Mouse (Mus musculus) limb, embryonic 13.5 days (tissue): Measurements from ENCODE around the gene Fen1. TPM values are rescaled to one million over a fixed set of nuclear protein-coding genes. Genes with fewer than 3 reads are reported as not detected.

Experiments used
- ATAC-seq: fragments of 200-750 bp; cut with Nextera tagmentation; 2 replicates; pipeline ENCODE4 v1.8.0; 2017; ENCODE audit warnings: low read depth, moderate number of reproducible peaks, moderate TSS enrichment; ENCODE audit not compliant: low FRiP score
- H3K27ac ChIP-seq: fragments of 300-500 bp; sonication (generic); 2 replicates; pipeline ENCODE4 v1.5.1; 2015; ENCODE audit warnings: inconsistent platforms, mild to moderate bottlenecking, moderate library complexity
- H3K27me3 ChIP-seq: fragments of 300-500 bp; sonication (generic); 2 replicates; pipeline ENCODE4 v1.6.1; 2015; ENCODE audit warnings: mild to moderate bottlenecking, inconsistent platforms
- H3K36me3 ChIP-seq: fragments of 300-500 bp; sonication (generic); 2 replicates; pipeline ENCODE4 v1.6.1; 2015; ENCODE audit warnings: inconsistent platforms, mild to moderate bottlenecking, moderate library complexity
- H3K4me1 ChIP-seq: fragments of 300-500 bp; sonication (generic); 2 replicates; pipeline ENCODE4 v1.6.1; 2015; ENCODE audit warnings: inconsistent platforms
- H3K4me2 ChIP-seq: fragments of 300-500 bp; sonication (generic); replicated peaks from 2 replicates; pipeline ENCODE4 v1.6.1; 2015; ENCODE audit warnings: inconsistent platforms, mild to moderate bottlenecking, moderate library complexity
- H3K4me3 ChIP-seq: fragments of 300-500 bp; sonication (generic); 2 replicates; pipeline ENCODE4 v1.5.1; 2015; ENCODE audit warnings: moderate library complexity, mild to moderate bottlenecking, inconsistent platforms
- H3K9ac ChIP-seq: fragments of 300-500 bp; sonication (generic); 2 replicates; pipeline ENCODE4 v1.6.1; 2015; ENCODE audit warnings: mild to moderate bottlenecking, inconsistent platforms
- H3K9me3 ChIP-seq: fragments of 300-500 bp; sonication (generic); 2 replicates; pipeline ENCODE4 v1.6.1; 2016; ENCODE audit warnings: inconsistent platforms
- WGBS: fragments of 180-500 bp; shearing (Covaris S2); methylation state at CpG from one replicate; pipeline ENCODE4 v1.1.7; 2015; 5-methylcytosine and 5-hydroxymethylcytosine counted together
- polyA plus RNA-seq: library from polyadenylated mRNA; unstranded; fragments of >200 nt; fragmentation: Nextera tagmentation; extraction: Ambion mirVana; gene quantifications from 2 replicates; pipeline ENCODE4 v1.2.1, GENCODE M21; 2015

The Fen1 gene
- polyA plus RNA-seq: 78.4 and 82.0 TPM in 2 replicates

DNA sequence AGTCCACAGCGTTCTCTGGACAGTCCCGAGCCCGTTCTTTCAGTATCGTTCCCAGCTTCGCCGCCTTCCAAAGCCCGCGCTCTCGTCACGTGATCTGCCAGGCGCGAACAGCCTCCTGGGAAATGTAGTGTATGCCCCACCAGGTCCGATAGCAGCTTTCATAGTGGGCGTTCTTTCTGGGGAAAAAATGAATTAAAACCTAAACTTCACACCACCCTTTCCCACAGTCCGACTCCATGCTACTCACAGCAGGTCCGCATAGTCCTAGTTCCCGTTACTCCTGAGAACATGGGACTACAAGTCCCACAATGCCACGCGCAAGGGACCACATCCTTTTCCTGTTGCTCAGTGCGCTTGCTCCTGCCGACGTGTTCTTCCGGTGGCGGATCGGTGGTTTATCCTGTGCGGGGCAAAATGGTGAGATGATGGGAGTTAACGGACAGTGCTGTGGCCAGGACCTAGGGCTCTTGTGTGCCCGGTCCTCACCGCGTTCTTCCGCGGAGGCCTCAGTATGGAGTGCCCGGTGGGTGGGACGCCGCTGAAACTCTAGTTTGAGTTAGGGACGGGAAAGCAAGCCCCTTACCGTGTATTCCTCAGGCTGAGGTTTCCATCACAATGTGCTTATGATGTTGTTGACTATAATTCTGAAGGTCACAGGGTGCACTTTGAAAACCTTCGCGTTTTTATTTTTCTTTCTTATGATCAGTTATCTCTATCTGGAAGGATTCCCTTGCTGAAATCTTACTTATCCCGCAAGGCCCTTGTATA, at the start of gene Fen1, which contains the start of gene Tmem258:
Fen1 (minus strand) TSS at position 322 of the 768 bp plus-strand sequence.
Tmem258 (plus strand) TSS at position 167 of the 768 bp plus-strand sequence.
- peaks cover 62% of the 10 kb centered on the region for H3K36me3 ChIP-seq
- H3K27ac ChIP-seq: peak within 1 kb of the TSS; percentile 84
- peak; percentile 93 for ATAC-seq
- no peaks in the 10 kb centered on the region for H3K27me3 ChIP-seq
- peaks cover 17% of the 10 kb centered on the region for H3K4me1 ChIP-seq
- H3K9ac ChIP-seq: peak within 1 kb of the TSS; percentile 86
- under 1% methylated on average over 40 of the region's 40 CpGs for WGBS
- H3K4me2 ChIP-seq: peak within 1 kb of the TSS; percentile 93
- H3K4me3 ChIP-seq: peak within 1 kb of the TSS; percentile 91
- H3K9me3 ChIP-seq: no peaks in the 10 kb centered on the region

DNA sequence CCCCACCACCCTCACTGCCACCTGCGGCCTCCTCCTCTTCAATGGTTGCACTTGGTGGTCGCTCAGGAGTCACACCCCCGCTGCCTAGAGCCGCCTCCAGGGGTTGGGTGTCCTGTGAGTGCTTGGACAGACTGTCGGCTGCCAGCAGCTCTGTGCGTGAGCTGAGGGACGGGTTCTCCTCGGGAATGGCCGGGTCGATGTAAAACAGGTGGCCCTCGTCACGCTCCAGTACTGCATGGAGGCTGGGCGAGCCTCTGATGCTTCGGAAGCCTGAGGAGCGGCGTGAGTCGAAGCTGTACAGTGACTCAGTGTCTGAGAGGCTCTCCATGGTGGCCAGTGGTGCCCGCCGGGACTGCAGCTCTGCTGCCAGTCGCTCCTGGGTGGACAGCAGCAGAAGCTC, 44.2 kb upstream of the Fen1 start:
- Histone ChIP-seq H3K4me3 (no peak overlapping the region), H3K36me3 (no peaks in the 10 kb centered on the region; the same call in 1 of the 2 replicates), H3K27me3 (peaks cover 18% of the 10 kb centered on the region; the same call in 1 of the 2 replicates), H3K4me1 (peaks cover 29% of the 10 kb centered on the region), H3K9me3 (no peaks in the 10 kb centered on the region), H3K4me2 (no peak overlapping the region), H3K27ac (no peak overlapping the region), H3K9ac (no peak overlapping the region)
- 0 out of 2 replicates have a peak, but pooled peaks have one; percentile 21 for ATAC-seq
- 27% methylated on average over 20 of the region's 20 CpGs for WGBS

DNA sequence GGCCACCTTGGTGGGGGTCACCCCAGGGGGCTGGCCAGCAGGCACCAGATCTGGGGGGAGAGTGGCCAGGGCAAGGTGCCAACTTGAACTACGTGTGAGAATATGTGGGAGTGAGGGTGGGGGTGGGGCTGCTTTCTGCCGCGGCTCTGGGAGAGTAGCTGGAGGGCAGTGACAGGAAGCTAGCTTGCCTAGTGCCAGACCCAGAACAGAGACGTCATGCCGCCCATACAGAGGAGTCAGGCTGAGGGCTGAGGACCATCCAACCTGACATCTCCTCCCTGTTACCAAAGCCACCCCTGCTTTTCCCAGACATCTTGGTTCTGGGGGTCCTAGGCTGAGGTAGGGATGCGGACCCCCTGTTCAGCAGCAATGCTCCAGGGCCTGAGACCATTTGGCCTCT, 43.2 kb upstream of the Fen1 start:
- Histone ChIP-seq H3K27me3 (peaks cover 18% of the 10 kb centered on the region; the same call in 1 of the 2 replicates), H3K27ac (no peak overlapping the region), H3K36me3 (no peaks in the 10 kb centered on the region; the same call in 1 of the 2 replicates), H3K4me2 (no peak overlapping the region), H3K4me3 (no peak overlapping the region), H3K9me3 (no peaks in the 10 kb centered on the region), H3K4me1 (peaks cover 33% of the 10 kb centered on the region), H3K9ac (peak overlapping the region; percentile 58)
- WGBS: 24% methylated on average over 6 of the region's 6 CpGs
- no peak for ATAC-seq

DNA sequence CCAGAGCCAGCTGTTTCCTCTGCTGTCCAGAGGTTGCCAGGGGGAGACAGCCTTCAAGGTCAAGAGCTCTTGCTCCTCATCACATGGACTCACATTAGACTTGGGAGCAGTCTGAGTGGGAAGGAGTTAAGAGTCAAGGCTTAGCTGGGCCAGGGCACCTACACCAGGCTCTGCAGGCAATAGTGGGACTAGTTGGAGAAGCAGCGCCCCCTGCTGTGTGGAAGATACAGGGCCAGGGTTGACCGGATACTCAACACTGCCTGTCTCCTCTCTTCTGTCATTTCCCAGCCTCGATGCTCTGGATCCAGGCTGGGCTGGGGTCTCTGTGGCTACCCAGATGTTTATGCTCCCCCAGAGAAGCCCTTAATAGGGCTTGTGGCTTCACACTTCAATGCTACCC, 40.2 kb upstream of the Fen1 start:
- ATAC-seq: no peak
- H3K4me2 ChIP-seq: no peak overlapping the region
- no peak overlapping the region for H3K27ac ChIP-seq
- no peak overlapping the region for H3K4me3 ChIP-seq
- no peaks in the 10 kb centered on the region for H3K9me3 ChIP-seq
- peaks cover 12% of the 10 kb centered on the region; the same call in 1 of the 2 replicates for H3K27me3 ChIP-seq
- WGBS: 12% methylated on average over 3 of the region's 3 CpGs
- no peak overlapping the region for H3K9ac ChIP-seq
- H3K4me1 ChIP-seq: peaks cover 52% of the 10 kb centered on the region
- no peaks in the 10 kb centered on the region for H3K36me3 ChIP-seq

DNA sequence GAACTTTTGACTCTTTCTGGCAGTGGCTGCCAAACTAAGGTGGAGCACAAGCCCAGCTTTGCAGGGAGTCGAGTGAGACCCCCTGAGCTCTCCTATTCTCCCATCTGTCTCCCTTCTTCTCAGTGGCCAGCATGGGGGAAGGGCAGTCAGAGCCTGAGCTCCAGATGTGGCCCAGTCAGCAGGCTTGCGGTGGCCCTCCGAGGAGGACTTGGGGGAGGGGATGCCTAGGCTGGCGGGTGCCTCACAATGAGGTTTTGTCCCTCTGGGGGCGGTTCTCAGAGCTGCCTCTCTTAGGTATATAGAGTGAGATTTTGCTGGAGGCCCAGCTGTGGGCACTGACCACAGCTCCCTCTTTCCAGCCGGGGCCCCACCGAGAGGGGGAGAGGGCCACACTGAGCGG, 38.9 kb upstream of the Fen1 start:
- Histone ChIP-seq H3K27ac (no peak overlapping the region), H3K27me3 (peaks cover 7% of the 10 kb centered on the region; the same call in 1 of the 2 replicates), H3K4me1 (peaks cover 51% of the 10 kb centered on the region), H3K4me3 (no peak overlapping the region), H3K36me3 (no peaks in the 10 kb centered on the region), H3K9ac (no peak overlapping the region), H3K9me3 (no peaks in the 10 kb centered on the region), H3K4me2 (no peak overlapping the region)
- no peak for ATAC-seq
- 15% methylated on average over 8 of the region's 8 CpGs for WGBS

DNA sequence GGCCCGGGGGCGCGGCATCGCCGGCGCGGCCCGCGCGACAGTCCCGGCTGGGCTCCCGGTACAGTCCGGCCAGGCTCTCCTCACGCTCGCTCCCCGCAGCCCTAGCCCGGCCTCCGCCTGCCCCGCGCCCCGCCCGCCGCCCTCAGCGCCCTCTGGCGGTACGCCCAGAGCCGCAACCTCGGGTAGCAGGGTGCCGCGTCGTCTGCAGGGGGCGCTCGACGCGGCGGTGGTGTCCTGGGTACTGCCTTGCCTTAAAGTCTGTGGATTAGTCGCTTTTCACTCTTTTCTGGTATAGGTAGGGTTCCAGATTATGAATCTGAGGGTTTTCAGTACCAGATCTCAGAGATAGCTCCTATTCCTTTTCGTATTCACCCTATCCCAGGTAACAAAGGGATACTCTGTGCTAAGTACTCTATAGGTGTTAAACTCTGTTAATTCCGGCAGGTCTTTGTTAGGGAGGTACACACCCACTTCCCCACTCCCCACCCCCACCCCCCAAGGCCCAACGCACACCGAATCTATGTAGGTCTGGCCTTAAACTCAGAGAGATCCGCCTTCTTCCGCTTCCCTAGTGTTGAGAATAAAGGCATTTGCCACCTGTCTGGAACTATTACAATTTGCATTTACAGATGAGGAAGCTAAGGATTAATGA, 36.8 kb upstream of the Fen1 start, which contains the start of gene Myrf:
Myrf (minus strand) TSS at position 95 of the 652 bp plus-strand sequence.
- H3K4me3 ChIP-seq: peak within 1 kb of the TSS; percentile 54
- peaks cover 36% of the 10 kb centered on the region for H3K4me1 ChIP-seq
- H3K9me3 ChIP-seq: no peaks in the 10 kb centered on the region
- WGBS: 7% methylated on average over 43 of the region's 43 CpGs
- peaks cover 7% of the 10 kb centered on the region; the same call in 1 of the 2 replicates for H3K27me3 ChIP-seq
- H3K27ac ChIP-seq: no peak within 1 kb of the TSS
- H3K4me2 ChIP-seq: peak within 1 kb of the TSS; percentile 85
- ATAC-seq: peak; percentile 76
- H3K9ac ChIP-seq: peak within 1 kb of the TSS; percentile 71
- no peaks in the 10 kb centered on the region for H3K36me3 ChIP-seq

DNA sequence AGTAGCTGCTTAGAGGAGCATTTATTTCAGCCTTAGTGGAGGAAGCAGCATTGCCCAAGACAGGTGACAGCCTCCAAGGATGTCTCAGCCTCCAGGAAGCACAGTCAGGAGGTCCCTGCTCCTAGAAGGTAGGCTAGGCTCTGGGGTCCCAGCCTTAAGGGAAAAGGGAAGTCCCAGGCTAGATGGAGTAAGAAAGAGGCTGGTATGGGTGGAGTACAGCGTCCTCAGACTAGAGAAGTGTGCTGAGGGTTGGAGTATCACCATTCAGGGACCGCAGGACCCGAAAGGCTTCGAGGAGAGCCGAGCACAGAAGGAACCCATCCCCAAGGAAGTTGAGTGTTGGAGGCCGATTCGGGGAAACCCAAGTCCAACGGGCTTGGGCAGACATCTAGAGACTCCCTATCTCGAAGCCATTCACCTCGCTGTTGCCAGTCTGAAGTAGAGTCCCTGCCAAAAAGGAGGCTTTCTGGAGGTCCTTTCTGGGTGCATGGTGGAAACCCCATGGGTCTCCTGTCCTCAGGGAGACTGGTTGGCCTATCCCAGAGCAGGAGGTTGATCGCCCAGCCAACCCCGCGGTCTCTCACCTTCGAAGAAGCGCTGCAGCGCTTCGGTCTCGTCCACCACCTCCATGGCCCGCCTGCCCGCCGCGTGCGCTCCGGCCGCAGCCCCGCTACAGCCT, 36.1 kb upstream of the Fen1 start:
- ATAC-seq: peak; percentile 58
- Histone ChIP-seq H3K4me2 (peak overlapping the region; percentile 85), H3K27ac (no peak overlapping the region), H3K9ac (peak overlapping the region; percentile 71), H3K4me3 (peak overlapping the region; percentile 54), H3K4me1 (peaks cover 36% of the 10 kb centered on the region), H3K27me3 (peaks cover 7% of the 10 kb centered on the region; the same call in 1 of the 2 replicates), H3K36me3 (no peaks in the 10 kb centered on the region), H3K9me3 (no peaks in the 10 kb centered on the region)
- WGBS: 2% methylated on average over 26 of the region's 26 CpGs

DNA sequence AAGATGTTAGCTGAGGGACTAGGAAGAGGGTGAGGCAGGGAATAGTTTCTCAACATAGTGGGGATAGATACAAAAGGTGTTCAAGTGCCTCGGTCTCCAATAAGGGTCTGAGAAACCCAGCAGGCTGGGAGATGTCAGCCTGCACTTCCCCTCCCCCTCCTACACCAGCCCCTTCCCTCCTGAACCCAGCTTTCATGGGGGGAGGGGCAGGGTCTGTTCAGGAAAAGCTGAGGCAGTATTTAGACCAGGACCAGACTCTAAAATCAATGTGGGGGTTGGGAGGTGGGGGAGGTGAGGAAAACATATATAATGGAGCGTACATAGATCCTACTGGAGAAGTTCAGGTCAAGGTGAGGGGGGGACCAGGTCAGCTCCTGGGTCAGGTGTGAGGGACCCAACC, 35.5 kb upstream of the Fen1 start:
- Histone ChIP-seq H3K4me1 (peaks cover 36% of the 10 kb centered on the region), H3K9ac (no peak overlapping the region), H3K27me3 (peaks cover 7% of the 10 kb centered on the region; the same call in 1 of the 2 replicates), H3K4me2 (peak overlapping the region; percentile 85), H3K27ac (no peak overlapping the region), H3K4me3 (peak overlapping the region; percentile 54), H3K9me3 (no peaks in the 10 kb centered on the region), H3K36me3 (no peaks in the 10 kb centered on the region)
- ATAC-seq: no peak
- WGBS: 23% methylated on average over 2 of the region's 2 CpGs

DNA sequence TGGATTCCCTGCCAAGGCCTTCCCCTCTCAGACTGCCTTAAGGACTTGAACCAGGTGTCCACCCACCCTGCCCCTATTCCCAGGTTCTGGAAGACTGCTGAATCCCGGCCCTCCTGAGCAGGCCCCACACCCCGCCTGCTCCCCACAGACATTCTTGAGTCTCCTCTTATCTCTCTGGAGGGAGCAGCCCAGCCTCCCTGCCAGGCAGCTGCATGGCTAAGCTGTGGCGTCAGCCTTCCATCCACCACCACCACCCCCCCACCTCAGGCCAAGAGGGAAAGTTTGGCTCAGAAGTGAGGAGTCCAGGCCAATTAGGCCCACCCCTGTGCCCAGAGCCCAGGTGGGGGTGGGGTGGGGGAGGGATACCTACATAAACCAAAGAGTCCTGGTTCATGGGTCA, 34.5 kb upstream of the Fen1 start:
- H3K4me2 ChIP-seq: no peak overlapping the region
- H3K9me3 ChIP-seq: no peaks in the 10 kb centered on the region
- H3K4me1 ChIP-seq: peaks cover 31% of the 10 kb centered on the region
- peaks cover 7% of the 10 kb centered on the region; the same call in 1 of the 2 replicates for H3K27me3 ChIP-seq
- H3K27ac ChIP-seq: no peak overlapping the region
- no peak overlapping the region for H3K9ac ChIP-seq
- ATAC-seq: no peak
- H3K36me3 ChIP-seq: no peaks in the 10 kb centered on the region
- 66% methylated on average over 3 of the region's 3 CpGs for WGBS
- no peak overlapping the region for H3K4me3 ChIP-seq

DNA sequence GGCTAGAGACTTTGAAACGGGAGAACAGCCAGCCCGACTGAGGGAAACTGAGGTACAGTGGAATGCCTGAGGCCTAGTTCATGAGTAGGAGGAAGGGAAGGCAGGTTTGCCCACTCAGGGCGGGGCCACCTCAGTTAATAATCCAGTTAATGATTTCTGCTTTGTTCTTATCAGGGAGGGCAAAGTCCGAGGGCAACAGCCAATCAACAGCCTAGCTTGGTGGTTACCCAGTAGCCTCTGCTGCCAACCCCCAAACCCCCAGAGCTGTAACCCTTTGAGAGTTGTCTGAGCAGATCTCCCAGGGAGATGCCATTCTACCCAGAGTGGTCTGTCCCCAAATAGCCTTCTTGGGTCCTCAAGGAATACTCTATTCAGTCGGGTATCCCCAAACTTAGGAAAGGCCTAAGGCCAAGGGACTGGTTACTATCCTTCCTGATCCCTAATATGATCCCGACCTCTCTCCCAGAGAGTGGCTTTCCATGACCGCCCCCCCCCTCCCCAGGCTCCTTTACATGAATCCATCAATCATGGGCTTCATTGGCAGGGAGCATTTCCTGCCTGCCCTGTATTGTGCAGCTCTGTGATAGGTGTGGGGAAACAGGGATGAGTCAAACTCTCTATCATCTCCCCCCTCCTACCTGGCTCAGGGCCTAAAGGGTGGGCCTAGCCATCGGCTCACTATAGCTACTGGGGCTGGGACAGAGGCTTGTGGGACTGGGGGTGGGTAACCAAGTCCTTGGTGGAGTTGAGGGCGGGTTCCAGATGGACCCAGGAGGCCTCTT, 32.0 kb upstream of the Fen1 start:
- Histone ChIP-seq H3K27ac (no peak overlapping the region), H3K4me1 (peaks cover 44% of the 10 kb centered on the region), H3K36me3 (no peaks in the 10 kb centered on the region), H3K9me3 (no peaks in the 10 kb centered on the region), H3K27me3 (peaks cover 12% of the 10 kb centered on the region), H3K4me2 (no peak overlapping the region), H3K9ac (no peak overlapping the region), H3K4me3 (no peak overlapping the region)
- 78% methylated on average over 9 of the region's 9 CpGs for WGBS
- ATAC-seq: no peak

DNA sequence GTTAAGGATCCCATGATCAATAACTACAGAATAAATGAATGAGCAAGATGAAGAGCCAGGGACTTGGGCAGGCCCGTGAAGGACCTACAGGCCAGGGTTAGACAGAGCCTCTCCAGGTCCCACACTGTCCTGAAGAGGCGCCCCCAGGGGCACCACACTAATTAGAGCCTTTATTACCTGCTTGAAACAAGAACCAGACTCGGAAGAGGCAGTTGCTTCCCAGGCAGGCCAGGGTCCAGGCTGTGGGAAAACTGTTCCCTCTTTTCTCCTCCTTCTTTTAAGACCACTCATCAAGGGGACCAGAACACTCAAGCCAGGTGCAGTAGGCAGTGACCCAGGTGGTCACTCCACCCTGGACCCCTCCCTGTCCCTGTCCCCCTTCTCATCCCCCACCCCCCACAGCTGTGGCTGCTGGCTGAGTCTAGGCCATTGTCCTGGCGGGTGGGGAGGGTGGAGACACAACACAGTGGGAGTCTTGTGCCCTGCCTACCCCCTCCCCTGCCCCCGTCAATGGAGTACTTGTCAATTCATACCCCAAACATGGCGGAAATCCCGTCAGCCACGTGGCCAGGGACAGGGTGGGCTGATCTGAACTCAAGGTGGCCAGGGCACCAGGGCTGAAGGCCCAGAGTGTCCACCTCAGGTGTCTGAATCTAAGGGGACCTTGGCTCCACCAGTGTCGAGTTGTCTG, 28.5 kb upstream of the Fen1 start:
- Histone ChIP-seq H3K36me3 (no peaks in the 10 kb centered on the region), H3K9ac (no peak overlapping the region), H3K27me3 (peaks cover 5% of the 10 kb centered on the region; the same call in 1 of the 2 replicates), H3K4me1 (peaks cover 30% of the 10 kb centered on the region), H3K9me3 (no peaks in the 10 kb centered on the region), H3K4me2 (no peak overlapping the region), H3K27ac (no peak overlapping the region), H3K4me3 (no peak overlapping the region)
- 22% methylated on average over 9 of the region's 9 CpGs for WGBS
- no peak for ATAC-seq
